Mouse (Mus musculus) urinary bladder, postnatal 10 days (tissue): ENCODE results near the gene Vsnl1.

Experiments used
- DNase-seq: peaks from one replicate; pipeline ENCODE4 v3.0.0; 2022; ENCODE audit warnings: low spot score

The Vsnl1 gene

DNA sequence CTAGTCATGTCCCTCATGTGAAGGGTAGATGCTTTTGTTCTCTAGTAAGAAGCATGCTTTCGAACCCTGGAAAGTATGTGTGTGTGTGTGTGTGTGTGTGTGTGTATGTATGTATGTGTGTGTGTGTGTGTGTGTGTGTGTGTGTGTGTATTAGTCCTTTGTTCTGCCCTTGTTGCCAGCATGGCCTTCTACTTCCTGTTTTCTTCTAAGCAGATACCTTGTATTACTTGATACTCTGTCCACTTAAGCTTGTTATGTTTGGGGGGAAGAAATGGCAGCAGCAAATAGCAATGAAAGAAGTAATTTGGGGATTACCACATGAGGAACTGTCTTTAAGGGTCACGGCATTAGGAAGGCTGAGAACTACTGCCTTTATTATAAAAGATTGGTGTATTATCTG lies 159.8 kb downstream of the Vsnl1 start:
- DNase-seq: no peak
